Comparison of ENCODE assay signal across 10 mouse cellular contexts in the genomic region with DNA sequence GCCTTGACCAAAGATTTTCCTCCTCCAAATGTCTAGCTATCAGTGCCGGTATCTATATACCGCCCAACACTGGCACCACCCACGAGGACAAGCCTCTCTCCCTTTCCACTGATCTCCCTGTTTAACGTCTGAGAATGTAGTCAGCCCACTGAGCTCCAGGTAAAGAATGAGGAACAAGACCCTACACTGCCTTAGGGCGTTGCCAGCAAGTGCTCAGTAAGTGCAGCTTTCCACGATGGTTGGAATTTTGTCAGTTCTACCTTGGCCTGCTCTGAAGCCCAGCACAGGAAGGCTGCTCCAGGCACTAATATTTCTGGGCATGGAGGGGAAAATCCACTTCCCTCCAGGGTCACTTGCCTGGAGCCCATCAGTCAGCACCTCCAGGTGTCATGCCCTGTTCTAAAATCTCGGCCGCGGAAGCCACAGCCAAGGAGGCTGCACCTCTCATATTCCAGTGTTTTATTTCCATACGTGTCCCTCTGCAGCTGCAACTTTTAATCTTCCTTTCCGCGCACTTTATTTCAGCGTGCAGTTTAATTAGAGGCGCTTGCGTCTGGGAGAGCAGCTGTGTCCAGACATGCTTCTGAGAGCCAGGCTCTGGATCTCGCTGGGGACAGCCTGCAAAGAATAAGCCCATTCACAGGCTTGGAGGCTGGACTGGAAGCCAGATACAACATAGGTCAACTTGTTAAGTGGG. TPM values are rescaled to one million over a fixed set of nuclear protein-coding genes. Genes with fewer than 3 reads are reported as not detected.
A peak's percentile ranks its signal among the peaks of the same experiment; 100 is the strongest.
DNase-seq lines count a peak whose midpoint lies in the region; ATAC-seq and TF ChIP-seq lines count a peak whose summit lies in the region.
"Had no signal": no experiment of that assay in that cellular context is flagged by ENCODE, and none has a peak within 500 bp of the region (broad histone marks: within the 10 kb centered on the region; RNA-seq: fewer than 3 reads in every experiment).

No protein-coding gene starts in this region.

- 0 out of 2 replicates have a peak, but pooled peaks cover 6% of the 10 kb centered on the region for H3K36me3 ChIP-seq in heart, embryonic 10.5 days
- no peaks in the 10 kb centered on the region for H3K36me3 ChIP-seq in hindbrain, postnatal 0 days (ENCODE audit: insufficient read depth, low read length)

- intact Hi-C loops in heart, postnatal 14 days (cut with DNase I), result no loop called here

- 53% methylated on average over 16 of the region's 16 CpGs for whole genome bisulfite sequencing in heart, embryonic 10.5 days
- WGBS in hindbrain, postnatal 0 days, result 62% methylated on average over 16 of the region's 16 CpGs

- no peaks in the 10 kb centered on the region for H3K27me3 ChIP-seq in heart, embryonic 10.5 days (ENCODE audit: insufficient read depth, poor library complexity, severe bottlenecking)
- H3K27me3 ChIP-seq in hindbrain, postnatal 0 days (ENCODE audit: insufficient read depth, low read length), result no peaks in the 10 kb centered on the region

- H3K9ac ChIP-seq in hindbrain, postnatal 0 days (replicated peaks; ENCODE audit: low read length), result no peak overlapping the region

- no peak overlapping the region for H3K4me2 ChIP-seq in hindbrain, postnatal 0 days (ENCODE audit: low read depth, low read length)

- no peak overlapping the region for H3K4me3 ChIP-seq in heart, embryonic 10.5 days
- H3K4me3 ChIP-seq in hindbrain, postnatal 0 days (ENCODE audit: low read length), result no peak overlapping the region

- H3K9me3 ChIP-seq in heart, embryonic 10.5 days, result 0 out of 2 replicates have a peak, but pooled peaks cover 3% of the 10 kb centered on the region
- no peaks in the 10 kb centered on the region for H3K9me3 ChIP-seq in hindbrain, postnatal 0 days (ENCODE audit: low read length)

- no peak for DNase-seq in heart, embryonic 10.5 days (ENCODE audit: low spot score)
- DNase-seq in heart, postnatal 14 days, result no peak
- DNase-seq in retina, postnatal 1 day, result peak; percentile 59
- no peak for DNase-seq in retina, embryonic 14.5 days (ENCODE audit: low spot score)
- DNase-seq in hindbrain, postnatal 0 days (ENCODE audit: low spot score), result peak; percentile 40
- no peak for DNase-seq in adrenal gland, postnatal 25 days
- DNase-seq in cerebellum, adult 9-11 months, result no peak
- DNase-seq in left cerebral cortex, adult 9 months (ENCODE audit: low spot score in 2 of 2), result no peak
- DNase-seq: kidney, postnatal 36 days had no signal

- H3K27ac ChIP-seq in heart, embryonic 10.5 days, result peak overlapping the region; percentile 54; the same call in 1 of the 2 replicates
- H3K27ac ChIP-seq in hindbrain, postnatal 0 days, result peak overlapping the region; percentile 8; the same call in 1 of the 2 replicates

- ATAC-seq in hindbrain, postnatal 0 days, result 0 out of 2 replicates have a peak, but pooled peaks have one; percentile 10
- ATAC-seq: CD4-positive, CD25-positive, alpha-beta regulatory T cell, adult 4 months had no signal

- TF ChIP-seq CTCF in hindbrain, postnatal 0 days (IDR thresholded peaks at IDR 0.05; ENCODE audit: low read depth), result no peak

- H3K4me1 ChIP-seq in heart, embryonic 10.5 days, result peaks cover 26% of the 10 kb centered on the region
- H3K4me1 ChIP-seq in hindbrain, postnatal 0 days (ENCODE audit: insufficient read depth, low read length), result no peaks in the 10 kb centered on the region

RNA-seq across cellular contexts. Expression of a gene that starts 34.1 kb away (rescaled TPM):
- polyA plus RNA-seq in heart, embryonic 10.5 days (2016; fragmentation: Nextera tagmentation; extraction: Ambion mirVana), result 4.6 and 9.0 TPM in 2 replicates
- total RNA-seq in heart, postnatal 14 days (2021), result 1 to 10 TPM; 4.3 to 6.2 TPM
- 7.2 and 8.1 TPM in 2 replicates for total RNA-seq in hindbrain, postnatal 0 days (2014; rRNA removed)
- 2.7 and 3.2 TPM in 2 replicates for polyA plus RNA-seq in hindbrain, postnatal 0 days (2015; fragmentation: Nextera tagmentation; extraction: Ambion mirVana)
- 2.7 and 3.8 TPM in 2 replicates for total RNA-seq in adrenal gland, postnatal 25 days (2021)

RNA-seq across cellular contexts. Expression of a gene that starts 58.5 kb away (rescaled TPM):
- 4.0 and 5.3 TPM in 2 replicates for polyA plus RNA-seq in heart, embryonic 10.5 days (2016; fragmentation: Nextera tagmentation; extraction: Ambion mirVana)
- total RNA-seq in heart, postnatal 14 days (2021), result 10 to 100 TPM; 23.9 to 26.2 TPM
- 26.4 and 34.6 TPM in 2 replicates for total RNA-seq in hindbrain, postnatal 0 days (2014; rRNA removed)
- 4.7 TPM in 2 replicates for polyA plus RNA-seq in hindbrain, postnatal 0 days (2015; fragmentation: Nextera tagmentation; extraction: Ambion mirVana)
- 43.9 and 54.7 TPM in 2 replicates for total RNA-seq in adrenal gland, postnatal 25 days (2021)

Comparison
In these comparisons a context has a peak if more than half of its experiments do, and no peak if none do; other contexts are left out.
1. DNase-seq: peak in retina, postnatal 1 day (single experiment) and hindbrain, postnatal 0 days (single experiment); none in heart, embryonic 10.5 days (single experiment), heart, postnatal 14 days (0 of 2), retina, embryonic 14.5 days (single experiment), adrenal gland, postnatal 25 days (single experiment), cerebellum, adult 9-11 months (single experiment) and left cerebral cortex, adult 9 months (0 of 2).